Mouse (Mus musculus): ENCODE data around the gene Lhfpl4.

GRCm38 (mm10) chr6:113133360-113133759, 61.8 kb downstream of the Lhfpl4 start:
- no peak for TF ChIP-seq POLR2A (IDR thresholded peaks at IDR 0.05; ENCODE audit: borderline replicate concordance, extremely low read depth, insufficient read depth, insufficient read length, poor library complexity, severe bottlenecking)
- TF ChIP-seq CTCF (IDR thresholded peaks at IDR 0.05; ENCODE audit: borderline replicate concordance, extremely low read depth, insufficient read depth, insufficient read length), result no peak
